Mouse (Mus musculus): ENCODE measurements around the gene Nlrc5.

GRCm38 (mm10) chr8:94453868-94454488 lies 19.8 kb downstream of the Nlrc5 start:
- TF ChIP-seq CTCF (IDR thresholded peaks at IDR 0.05; ENCODE audit: insufficient read depth, low read length) (no peak), POLR2A (IDR thresholded peaks at IDR 0.05; ENCODE audit: borderline replicate concordance, extremely low read depth, low read depth, low read length) (no peak)
